Mouse (Mus musculus) B cell, adult 2 months (primary cell): ENCODE data around the gene Xrcc3.
A peak's percentile ranks its signal among the peaks of the same experiment; 100 is the strongest.

ENCODE experiments used
- DNase-seq, 2 experiments: peaks; one replicate each; pipeline ENCODE4 v3.0.0; 2022

The Xrcc3 gene

DNA sequence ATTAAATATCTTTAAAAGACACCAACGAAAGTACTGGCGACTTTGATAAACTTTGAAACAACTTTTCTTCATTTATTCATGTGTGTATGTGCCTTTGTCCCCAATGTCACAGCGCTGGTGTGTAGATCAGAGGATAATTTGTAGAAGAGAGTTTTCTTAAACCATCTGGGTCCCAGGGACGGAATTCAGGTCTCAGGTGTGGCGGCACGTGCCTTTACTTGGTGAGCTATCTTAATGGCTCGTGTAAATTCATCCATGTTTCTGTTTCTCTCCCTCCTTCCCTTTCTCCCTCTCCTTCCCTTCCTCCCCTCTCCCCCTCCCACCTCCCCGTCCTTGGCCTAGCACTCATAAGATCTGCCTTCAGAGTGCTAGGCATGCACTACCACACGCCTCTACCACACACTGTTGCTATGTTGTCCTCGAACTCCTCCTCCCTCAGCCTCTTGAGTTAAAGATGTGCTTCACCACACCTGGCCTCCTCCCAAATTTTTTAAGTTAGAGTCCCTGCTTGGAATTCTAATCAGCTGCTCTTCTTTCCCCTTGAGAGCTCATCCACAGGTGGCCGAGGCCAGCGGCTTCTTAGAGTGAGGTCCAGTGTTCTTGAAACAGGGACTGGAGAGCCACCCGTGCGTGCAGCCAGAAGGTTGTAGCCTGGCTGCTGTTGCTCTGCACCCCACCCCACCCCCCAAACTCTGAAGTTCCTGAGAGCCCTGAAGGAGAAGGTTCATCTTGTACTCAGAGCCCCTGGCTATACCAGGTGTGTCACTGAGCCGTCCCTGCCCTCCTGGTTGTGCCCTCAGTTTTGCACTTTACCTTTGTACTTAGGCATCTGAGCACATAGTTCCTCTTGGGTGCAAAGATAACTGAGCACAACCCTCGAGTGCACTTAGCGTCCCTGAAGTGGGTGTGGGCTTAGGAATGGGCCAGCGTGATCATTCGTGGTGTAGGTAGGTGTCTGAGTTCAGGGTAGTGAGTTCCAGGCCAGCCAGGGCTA lies 1.4 kb upstream of the Xrcc3 start:
- DNase-seq: no peak

DNA sequence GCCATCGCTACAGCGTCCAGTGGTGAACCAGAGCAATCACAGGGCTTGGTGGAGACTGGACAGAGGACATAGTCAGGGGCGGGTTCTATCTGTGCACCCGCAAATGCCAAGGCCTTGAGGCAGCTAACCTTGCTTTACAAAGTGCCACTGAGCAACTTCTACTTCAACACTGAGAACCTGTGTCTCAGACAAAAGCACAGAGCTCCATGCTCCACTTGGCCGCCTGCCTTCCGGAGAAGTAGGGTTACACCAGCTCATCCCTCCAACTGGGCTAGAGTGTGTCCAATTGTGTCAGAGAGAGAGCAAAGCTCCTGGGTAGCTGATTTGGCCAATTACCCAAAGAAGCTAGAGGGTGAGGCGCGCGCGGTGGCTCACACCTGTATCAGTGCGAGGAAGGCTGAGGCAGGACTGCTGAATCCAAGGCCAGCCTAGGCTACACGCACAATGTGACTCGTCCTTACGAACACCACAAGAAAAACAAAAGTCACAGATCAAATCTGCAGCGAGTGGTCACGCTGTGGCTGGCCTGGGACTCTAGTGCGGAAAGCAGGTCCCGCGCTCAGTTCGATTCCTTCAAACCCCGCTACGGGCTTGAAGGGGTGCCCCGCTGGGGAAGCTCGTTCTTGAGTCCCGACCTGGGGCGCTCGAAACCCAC lies 435 bp downstream of the Xrcc3 start:
- no peak for DNase-seq

DNA sequence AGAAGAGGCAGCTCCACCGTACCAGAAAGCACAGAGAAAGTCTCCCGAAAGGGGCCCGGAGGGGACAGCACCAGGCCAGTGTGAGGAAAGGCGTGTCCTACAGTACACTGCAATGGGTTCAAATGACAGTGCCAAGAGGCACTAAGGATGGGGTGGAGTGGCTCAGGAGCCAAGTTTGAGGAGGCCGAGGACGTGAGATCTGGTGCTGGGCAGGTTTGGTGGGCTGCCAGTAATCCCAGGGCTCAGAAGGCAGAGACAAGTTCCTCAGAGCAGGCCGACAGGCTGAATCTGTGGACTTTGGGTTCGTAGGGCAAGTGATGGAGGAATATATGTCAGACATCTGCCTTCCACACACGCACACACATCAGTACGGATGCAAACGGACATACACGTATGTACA lies 1.1 kb downstream of the Xrcc3 start:
- DNase-seq: no peak

DNA sequence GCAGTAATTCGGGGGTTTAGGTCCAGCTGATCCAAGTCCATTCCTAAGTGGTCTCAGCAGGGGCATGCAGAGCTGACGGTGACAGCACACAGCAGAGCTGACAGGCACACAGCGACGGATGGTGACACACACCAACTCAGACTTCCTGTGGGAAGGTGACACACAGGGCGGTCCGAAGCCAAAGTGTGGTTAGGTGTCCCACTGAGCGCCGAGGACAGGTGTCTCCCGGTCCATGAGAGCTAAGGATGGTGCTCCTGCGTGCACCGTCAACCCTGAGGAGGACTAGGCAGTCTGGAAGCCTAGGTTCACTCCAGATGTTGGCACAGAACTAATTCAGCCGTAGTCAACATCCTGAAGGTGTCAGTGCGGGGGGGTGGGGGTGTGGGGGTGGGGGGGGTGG lies 1.6 kb downstream of the Xrcc3 start:
- no peak for DNase-seq

DNA sequence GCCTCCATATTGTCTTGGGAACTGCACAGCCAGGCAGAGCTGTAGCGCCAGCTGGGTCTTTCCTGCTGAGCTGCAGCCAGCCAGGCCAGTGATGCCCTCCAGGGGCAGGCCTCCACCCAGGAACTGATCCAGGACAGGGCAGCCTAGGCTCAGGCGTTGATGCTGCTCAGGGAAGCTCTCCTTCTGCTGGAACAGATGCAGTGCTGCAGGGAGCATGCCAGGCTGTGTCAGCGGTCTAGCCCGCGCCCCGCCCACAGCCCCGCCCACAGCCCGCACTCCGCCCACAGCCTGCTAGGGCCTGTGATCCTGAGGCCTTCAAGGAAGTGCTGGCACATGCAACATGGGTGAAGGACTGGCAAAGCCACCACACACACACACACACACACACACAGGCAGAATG lies 3.9 kb downstream of the Xrcc3 start:
- peak; percentile 44 to 47 for DNase-seq

DNA sequence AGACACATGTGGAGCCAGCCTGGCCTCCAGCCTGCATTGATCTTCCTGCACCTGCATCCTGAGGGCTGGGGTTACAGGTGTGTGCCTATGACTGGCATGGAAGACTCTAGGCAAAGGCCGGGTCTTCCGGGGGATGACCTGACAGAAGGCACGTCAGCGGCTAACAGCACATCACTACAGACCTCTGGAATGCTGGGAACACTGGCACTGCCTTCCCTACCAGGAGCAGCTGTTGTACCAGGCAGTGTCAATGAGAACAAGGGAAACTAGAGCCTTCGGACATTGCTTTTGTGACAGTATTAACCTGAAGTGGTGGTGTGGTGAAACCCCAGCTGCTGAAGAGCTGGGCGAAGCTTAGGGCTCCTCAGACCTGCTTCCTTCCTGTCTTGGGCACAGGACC lies 4.9 kb downstream of the Xrcc3 start:
- no peak for DNase-seq

DNA sequence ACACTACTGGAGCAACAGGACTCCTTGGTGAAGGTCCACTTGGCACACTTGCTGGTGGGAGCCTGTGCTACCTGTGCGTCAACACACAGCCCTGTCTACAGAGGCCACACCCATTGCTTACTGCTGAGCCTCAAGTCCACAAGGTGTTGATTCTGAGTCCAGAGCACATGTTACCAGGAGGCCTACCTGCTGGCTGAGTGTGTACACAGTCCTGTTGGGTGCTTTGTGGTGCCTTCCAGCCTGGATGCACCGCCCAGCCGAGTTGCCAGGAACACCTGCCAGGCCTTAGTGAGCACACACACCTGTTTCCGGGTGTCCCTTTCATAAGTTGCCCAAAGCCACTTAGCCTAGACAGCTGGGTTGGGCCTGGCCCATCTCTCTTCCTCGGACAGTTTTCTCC lies 10.1 kb downstream of the Xrcc3 start:
- DNase-seq: no peak

DNA sequence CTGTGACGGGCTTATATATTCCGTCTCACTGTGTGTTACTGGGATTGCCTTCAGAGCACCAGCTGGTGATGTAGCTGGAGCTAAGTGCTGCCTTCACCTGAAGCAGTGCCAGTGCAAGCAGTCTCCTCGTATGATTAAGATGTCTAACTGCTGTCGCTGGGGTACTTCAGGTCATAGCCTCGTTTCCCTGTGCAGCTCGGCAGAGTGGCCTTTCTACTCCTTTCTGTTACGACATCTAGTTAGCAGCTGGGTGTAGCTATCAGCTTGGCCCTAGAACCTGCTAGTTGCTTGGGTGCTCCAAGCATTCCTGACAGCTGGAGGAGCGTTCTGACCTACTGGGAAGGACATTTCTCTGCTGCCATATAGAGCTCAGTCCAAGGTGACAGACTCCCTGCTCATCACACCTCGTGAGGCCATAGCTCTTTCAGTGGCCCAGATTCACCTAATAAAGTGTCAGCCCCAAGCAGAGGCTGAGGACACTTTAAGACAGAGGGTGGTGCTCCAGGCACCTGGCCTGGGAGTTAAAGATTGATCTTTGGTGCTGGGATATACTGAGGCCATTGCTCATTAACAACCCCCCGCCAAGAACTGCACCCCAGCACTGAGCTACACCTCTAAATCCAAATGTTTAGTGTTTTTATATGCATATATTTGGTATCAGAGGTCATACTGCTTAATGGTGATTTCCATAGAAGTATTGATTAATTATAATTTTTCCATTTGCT lies 13.1 kb downstream of the Xrcc3 start:
- DNase-seq: no peak

DNA sequence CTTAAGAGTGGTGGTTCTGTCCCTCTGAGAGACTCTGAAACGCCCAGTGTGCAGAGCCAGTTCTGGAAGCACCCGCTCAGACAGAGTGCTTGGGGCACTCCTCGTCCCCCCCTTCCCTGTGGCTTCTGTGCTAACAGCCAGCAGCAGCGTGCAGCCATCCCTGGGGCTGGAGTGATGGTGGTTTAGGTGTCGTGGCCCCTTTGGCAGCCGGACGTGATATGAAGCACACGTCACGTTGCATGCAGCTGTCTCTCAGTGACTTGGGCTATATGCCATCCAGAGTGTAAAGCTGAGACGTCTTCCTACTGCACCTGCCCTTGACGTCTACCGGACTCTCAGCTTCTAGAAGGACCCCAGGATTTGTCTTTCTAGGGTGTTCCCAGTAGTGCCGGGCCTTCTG lies 15.2 kb downstream of the Xrcc3 start:
- no peak for DNase-seq

DNA sequence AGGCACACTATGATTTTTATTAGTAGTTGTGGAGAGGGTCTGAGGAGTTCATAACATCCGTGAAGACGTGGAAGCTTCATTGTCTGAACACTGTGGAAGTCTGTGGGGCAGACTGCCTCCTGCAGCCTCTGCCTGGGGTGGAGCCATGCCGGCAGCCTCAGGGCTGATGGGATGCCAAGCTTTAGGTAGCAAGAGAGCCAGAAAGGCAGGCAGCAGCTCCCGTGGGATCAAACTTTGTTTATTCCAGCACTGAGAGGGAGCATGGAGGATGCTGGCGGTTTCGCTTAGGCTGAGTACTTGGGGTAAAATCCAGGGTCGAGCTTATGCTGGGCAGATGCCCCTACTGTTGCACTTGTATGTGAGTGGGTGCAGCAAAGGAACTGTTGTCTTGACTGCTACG lies 16.4 kb downstream of the Xrcc3 start:
- no peak for DNase-seq

DNA sequence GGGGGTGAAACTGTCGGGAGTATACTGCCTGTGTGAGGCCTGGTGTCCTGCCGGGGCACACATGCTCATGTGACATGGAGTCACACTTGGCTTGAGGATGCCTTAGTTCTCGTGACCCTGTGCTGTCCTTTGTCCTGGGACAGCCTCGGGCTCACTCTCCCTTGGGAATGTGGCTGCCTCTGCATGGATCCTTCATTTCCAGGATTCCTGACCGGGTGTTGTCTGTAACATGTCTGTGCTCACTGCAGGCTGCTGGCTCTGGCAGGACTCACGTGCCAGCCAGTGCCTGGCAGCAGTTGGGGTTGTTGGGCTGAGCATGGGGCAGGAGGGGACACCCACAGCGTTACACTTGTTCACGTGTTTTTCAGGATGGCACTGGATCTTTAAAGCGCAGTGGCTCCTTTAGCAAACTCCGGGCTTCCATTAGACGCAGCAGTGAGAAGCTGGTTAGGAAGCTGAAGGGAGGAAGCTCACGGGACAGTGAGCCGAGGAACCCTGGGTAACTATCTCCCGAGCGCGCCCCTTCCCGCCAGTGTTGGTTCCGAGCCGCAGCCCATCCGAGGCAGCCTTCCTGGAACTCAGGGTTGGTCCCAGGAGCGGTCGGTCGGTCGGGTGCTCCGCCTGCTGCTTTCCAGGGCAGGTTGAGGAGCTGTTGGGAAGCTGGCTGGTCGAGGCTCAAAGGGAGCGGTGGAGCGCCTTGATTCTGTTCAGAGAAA lies 18.3 kb downstream of the Xrcc3 start:
- no peak for DNase-seq

DNA sequence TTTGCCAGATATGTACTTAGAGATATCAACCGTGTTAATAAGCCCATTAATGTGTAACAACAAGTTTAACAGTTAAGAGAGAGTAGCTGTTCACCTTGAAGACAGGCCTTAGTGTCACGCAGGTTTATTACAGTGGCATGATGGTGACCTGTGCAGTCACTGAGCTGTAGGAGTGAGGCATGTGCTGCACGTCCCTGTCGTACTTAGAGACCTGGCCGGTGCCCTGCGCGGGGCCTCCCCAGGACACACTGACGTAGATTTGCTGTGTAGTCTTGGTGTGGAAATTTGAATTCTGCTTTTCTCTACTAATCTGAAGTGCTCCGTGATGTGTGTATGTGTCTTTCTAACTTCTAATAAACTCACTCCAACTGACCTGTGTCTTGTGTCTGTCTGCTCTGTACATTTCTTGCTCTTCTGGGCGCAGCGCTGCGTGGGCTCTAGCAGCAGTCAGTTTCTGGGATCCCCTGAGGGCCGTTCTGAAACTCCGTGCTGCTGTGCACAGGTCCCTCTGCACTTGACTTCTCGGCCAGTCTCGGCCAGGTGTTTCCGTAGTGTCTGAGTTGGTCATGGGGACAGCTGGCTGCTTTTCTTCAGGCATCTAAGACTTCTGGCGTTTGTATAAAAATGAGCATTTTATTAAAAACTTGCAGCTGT lies 19.0 kb downstream of the Xrcc3 start:
- DNase-seq: no peak

DNA sequence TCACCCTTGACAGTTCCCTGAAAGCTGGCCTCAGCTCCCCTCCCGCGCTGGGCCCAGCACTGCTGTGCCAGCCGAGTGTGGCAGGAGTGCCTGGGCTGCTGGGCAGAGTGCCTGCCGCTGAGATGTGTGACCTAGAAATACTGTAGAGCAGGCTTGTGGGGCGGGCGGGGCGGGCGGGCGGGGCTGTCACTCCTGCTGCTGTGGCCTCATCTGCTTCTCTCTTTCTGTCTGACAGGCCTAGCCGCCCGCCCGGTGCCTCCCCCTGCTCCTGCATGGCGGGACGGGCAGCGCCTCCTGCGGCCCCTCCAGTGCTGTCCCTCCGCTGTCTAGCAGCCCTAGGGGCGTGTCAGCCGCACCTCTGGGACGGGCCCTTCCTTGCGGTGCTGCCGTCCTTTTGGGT lies 19.6 kb downstream of the Xrcc3 start:
- peak in 1 of 2 experiments; percentile 14 for DNase-seq

DNA sequence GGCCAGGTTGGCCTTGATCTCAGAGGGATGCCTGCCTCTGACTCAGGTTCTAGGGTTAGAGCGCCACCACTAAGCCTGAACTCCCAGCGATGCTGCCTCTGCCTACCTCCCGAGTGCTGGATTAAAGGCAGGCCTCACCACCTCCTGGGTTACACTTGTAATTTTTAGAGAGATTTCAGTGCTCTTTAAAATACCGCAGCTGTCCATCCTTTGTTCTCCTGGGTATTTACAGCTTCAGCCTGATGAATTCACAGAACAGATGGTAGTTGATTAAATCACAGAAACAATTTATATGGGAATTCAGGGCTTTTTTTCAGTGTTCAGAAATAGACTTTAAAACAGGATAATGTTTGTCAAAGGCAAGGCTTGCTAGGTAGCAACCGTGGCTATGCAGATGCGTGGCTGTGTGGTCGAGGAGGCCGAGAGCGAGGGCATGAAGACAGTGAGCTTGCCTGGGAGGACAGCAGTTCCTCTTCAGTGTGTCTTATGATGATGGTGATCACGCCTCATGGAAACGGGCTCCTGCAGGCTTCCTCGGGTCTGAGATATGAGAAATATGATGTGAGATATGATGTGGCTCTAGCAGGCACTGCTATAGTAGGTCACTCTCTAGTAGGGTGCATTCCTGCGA lies 22.1 kb downstream of the Xrcc3 start:
- no peak for DNase-seq

DNA sequence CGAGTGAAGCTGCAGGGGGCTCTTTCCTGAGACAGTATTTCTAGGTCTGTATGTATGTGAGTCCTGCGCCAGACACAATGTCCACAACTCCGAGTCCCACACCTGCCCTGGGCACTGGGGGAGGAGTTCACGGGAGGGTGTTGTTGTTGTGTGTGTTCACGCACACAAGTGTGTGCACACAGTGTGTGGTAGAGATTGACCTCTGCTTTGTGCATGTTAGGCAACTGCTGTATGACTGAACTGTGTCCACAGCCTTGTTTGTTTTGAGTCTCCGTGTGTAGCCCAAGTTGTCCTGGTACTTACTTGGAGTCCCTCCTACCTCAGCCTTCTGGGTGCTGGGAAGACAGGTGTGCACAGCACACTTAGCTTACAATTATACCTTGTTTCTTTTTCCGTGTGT lies 23.0 kb downstream of the Xrcc3 start:
- DNase-seq: no peak

DNA sequence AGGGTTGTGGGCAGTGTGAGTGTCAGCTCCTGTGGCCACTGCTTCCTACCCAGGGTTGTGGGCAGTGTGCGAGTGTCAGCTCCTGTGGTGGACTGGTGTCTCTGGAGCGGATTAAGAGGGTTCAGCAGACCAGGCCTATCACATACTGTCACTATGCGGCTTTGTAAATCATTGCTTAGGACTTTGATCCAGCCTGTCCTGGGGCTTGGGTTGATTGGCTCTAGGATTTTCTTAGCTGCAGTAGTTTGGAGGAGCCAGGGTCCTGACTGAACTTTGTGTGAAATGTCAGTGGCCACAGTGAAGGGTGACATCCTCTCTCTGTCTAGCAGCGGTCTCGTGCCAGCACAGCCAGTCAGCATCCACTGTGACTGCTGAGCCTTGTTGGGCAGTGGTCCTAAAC lies 23.6 kb downstream of the Xrcc3 start:
- DNase-seq: no peak

DNA sequence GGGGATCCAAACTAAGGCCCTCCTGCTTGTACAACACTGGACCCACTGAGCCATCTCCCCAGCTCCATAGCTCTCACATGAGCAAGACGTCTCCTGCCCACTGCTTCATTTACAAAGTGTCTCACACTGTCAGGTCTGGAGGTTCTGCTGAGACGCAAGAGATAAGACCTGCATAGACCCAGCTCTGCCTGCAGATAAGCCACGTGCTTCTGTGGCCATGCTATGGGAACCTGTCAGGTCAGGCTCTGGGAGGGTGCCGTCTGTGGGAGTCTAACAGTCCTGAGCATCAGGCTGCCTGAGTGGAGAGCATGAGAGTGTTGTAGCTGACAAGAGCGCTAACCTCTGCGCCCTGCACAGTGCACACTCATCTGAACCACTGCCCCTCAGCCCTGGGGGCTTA lies 26.7 kb downstream of the Xrcc3 start:
- DNase-seq: no peak

DNA sequence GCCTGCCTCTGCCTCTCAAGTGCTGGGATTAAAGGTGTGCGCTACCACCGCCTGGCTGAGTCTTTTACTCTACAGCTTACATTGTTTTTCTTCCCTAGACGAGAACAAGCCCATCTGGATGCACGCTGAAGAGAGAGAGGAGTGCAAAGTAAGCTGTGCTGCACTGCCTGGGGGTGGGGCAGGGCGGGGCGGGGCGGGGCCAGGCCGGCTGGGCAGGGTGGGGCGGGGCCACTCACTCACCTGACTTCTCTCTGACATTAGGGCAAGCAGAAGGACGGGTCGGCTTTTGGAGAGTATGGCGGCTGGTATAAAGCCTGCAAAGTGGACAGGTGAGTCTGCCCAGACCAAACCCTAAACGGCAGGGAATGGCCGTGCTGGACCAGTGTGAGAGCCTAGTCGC lies 28.5 kb downstream of the Xrcc3 start:
- DNase-seq: no peak

DNA sequence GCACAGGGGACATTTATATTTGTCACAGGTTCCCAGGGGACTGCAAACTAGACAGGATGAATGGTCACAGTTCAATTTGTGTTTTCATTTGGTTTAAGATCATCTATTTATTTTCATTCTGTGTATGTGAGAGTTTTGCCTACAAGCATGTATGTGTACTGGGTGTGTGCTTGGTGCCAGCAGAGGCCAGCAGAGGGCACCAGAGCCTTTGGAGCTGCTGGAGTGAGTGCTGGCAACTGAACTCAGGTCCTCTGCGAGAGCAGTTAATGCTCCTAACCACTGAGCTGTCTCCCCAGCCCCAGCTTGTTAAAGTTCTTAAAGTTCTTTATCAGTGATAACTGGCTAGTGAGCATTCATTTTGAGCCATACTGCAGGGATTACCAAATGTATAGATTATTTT lies 34.1 kb downstream of the Xrcc3 start:
- no peak for DNase-seq

DNA sequence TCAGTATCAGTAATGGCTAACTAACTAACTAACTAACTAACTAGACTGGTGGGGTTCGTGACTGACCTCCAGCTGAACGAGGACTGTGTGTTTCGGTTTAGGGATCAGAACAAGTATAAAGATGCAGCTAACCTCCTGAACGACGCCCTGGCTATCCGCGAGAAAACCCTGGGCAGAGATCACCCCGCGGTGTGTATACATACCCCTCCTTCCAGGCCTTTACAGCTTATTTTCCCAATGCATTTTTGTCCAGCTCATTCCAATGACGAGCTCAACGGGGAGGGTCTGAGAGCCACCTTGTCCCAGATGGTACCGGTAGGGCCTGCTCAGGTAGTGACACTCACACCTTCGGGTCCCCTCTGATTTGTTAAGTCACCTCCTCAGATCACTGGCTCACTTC lies 35.8 kb downstream of the Xrcc3 start:
- no peak for DNase-seq

DNA sequence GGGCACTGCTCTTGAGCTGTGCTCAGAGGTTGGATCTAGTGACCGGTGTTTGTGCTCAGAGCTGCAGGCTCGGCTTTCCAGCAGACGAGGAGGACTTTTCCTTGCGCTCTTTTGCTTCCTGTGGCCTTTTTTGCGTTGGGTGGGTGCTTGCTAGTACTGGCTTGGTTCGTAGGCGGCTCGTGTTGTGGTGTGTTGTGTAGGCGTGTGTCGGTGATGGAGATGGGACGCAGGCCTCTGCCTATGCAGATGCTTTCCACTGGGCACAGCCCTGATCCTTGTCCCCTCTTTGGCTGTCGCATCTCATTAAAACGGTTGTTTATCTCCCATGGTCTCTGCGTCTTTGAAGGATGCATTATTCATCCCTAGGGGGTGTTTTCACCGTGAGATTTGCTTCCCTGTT lies 38.8 kb downstream of the Xrcc3 start:
- DNase-seq: no peak

DNA sequence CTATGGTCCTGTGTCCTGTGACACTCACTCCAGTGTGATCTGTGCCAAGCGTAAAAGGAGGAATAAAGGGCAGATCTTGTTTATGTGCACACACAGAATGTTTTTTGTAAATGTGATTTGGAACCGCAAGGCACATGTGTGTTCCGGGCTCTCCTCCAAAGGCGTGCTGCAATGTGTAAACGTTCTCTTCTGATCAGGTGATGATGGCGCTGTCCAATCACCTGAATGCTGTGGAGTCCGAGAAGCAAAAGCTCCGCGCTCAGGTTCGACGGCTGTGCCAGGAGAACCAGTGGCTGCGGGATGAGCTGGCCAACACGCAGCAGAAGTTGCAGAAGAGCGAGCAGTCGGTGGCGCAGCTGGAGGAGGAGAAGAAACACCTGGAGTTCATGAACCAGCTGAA lies 39.5 kb downstream of the Xrcc3 start:
- no peak for DNase-seq
